Mouse (Mus musculus): ENCODE data around the gene Fcgbp. TPM values are rescaled to one million over a fixed set of nuclear protein-coding genes. Genes with fewer than 3 reads are reported as not detected.
"Not testable (repeated sequence)": the region's sequence is repeated elsewhere in the genome, so short reads cannot be mapped to it uniquely, and the experiment has no call there.

Fcgbp gene
- polyA plus RNA-seq, 3 experiments from 2014 or later: not detected

DNA sequence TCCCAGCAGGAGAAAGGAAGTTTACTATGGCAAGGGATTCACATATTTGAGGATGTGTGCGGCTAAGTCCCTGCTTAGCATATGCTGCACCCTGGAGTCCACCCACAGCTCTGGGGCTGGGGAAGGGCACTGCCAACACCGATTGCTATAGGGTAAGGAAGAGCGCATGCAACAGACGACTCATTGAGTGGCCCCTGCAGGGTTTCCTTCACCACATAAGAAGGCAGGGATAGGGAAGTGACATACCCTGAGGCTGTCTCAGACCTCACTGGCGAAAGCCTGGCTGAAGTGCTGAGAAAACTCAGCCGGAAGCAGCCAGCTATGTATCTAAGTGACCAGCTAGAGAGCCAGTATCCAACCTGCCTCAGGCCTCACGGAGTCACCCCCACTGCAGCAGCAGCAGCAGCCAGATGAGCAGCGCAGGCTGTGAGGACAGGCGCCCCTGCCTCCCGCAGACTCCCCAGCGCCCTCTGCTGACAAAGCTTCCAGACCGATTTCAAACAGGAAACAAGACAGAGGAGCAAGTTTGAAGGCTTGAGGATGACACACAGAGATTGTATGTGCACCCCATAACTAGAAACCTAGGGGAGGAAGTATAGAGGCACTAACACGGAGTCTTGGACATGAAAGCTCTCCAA lies 80.7 kb downstream of the Fcgbp start:
- no peak for ATAC-seq

DNA sequence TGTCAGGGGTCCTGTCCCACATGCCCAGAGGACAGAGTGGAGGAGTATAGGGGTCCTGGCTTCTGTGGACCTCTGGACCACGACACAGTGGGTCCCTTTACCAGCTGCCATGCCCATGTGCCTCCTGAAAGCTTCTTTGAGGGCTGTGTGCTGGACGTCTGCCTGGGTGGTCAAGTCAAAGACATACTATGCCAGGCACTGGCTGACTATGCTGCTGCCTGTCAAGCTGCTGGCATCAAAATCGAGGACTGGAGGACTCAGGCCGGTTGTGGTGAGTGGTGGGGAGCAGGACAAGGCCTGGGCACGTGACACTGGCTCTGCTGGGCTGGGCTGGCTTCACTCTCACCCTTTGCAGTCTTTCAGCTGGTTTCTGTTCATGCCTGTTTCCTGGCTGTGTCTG lies 82.6 kb downstream of the Fcgbp start:
- ATAC-seq: not testable (repeated sequence)

DNA sequence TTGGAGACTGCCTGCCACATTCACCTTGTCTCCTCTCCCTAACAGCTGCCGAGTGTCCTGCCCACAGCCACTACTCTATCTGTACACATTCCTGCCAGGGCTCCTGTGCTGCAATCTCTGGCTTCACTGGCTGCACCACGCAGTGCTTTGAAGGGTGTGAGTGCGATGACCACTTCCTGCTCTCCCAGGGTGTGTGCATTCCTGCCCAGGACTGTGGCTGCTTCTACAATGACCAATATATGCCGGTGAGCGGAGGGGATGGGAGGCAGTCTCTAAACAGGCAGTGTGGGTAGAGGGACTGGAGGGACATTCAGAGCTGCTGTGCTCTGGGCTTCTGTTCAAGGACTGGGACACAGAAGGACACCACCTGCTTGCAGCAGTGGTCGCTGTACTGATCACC lies 88.3 kb downstream of the Fcgbp start:
- ATAC-seq: no peak

DNA sequence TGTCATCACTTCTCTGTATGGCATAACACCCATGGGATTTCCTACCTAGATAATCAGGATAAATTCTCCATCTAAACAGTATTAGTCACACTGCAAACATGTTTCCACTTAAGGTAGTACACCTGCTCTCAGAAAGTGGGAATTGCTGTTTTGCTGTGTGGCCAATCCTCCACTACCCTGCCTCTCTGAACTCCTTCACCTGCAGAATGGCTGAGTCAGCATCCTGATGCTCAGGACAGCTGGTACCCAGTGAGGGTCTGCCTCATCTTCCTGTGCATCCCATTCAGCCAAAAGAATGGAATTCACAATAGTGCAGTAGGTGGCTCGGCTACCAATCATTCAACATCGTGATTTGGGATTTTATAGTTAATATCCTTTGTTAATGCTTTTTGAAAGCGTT lies 88.9 kb downstream of the Fcgbp start:
- ATAC-seq: no peak

- no peak for ATAC-seq
Measured at GRCm38 (mm10) chr7:28161163-28161749, 90.2 kb downstream of the Fcgbp start.

- no peak for ATAC-seq
Measured at GRCm38 (mm10) chr7:28165406-28165805, 94.4 kb downstream of the Fcgbp start.

DNA sequence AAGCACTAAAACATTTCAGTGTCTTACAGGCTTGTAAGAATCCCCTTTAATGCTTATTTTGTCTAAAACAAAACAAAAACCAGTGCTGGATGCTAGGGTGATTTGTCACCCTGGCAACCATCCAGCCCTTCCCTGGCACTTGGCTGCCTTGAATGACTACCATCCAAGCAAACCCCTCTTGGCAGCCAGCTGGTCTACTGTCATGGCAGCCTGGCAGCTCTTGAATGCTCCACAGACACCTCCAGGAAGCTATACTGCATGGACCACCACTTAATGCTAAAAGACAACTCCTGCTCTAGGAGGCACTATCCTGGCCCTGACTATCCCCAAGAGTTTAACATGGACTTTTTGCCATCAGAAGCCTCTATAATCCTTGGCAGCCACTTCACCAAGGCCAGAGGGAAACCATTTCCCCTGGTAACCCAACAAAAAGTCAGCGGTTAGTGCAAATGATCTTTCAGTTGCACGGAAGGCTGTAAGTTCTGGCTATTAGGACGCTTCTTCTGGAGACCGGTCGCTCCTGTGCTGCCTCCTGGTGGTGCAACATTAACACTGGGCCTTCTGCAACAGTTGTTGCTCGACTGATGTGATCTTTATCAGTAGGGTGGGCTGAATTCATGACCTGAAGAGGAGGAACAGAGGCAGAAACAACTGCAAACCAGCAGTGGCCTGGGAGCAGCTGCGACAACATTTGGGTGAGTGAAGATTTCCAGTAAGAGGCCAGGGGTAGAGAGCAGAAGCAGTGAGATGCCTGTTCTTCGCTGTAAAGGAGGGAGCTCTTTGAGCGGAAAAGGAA lies 97.5 kb downstream of the Fcgbp start:
- ATAC-seq: peak; percentile 52

DNA sequence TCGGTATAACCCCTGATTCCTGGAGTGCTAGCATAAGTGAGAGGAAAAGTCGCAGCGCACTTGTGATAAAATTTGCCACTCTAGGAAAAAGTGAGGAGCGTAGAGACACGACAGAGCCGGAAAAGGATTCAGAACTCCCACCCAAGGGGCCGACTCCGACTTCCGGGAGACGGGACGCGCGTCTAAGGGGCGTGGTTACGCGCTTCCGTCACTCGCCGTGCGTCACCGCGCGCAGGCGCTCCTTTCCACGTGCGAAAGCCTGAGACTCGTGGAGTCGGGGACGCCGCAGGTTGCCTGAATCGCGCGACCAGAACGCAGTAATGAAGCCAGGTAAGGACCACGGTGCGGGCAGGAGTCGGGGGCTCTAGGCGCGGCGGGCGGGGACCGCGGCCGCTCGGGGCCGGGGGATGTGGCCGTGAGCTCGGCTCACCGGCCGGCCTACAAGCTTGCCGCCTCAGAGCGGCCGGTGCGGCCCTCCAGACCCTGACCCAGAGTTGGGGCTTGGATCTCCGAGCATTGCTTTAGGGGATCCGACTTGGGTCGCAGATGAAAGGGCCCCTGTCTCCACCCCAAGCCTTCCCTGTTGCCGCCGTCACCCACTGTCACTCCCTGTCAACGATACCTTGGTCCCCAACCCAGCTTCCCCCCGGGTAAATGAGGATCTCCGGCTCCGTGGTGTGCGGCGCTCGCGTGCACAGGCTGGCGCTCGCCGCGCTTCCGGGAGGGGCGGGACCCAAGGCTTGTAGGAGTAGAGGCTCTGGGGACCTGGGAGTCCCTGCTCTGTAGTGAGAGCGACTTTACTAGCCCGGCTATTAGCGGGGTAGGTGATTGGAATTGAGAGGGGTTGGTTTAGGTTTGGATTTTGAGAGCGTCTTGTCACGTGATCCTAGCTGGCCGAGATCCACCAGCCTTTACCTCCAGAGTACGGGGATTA lies 98.7 kb downstream of the Fcgbp start, which contains the start of gene Fbl:
Fbl (plus strand) TSS at position 222 of the 934 bp plus-strand sequence.
- ATAC-seq: peak; percentile 88

Other genes with a start within 250 kb of the Fcgbp start
- gene Zfp59, start 232.6 kb upstream of the Fcgbp start, polyA plus RNA-seq (2017; shearing (Covaris generic)): 1 to 10 TPM; 5.8 to 8.0 (median 6.9) TPM
- gene Zfp607a, start 213.7 kb upstream of the Fcgbp start, polyA plus RNA-seq (2017; shearing (Covaris generic)): 10 to 100 TPM in 1 of 3 experiments, 1 to 10 TPM in 2; 5.8 to 11.0 (median 8.7) TPM
- gene Zfp974, start 141.8 kb upstream of the Fcgbp start, polyA plus RNA-seq (2017; shearing (Covaris generic)): 1 to 10 TPM; 3.5 to 9.8 (median 7.0) TPM
- gene Zfp780b, start 92.1 kb upstream of the Fcgbp start, polyA plus RNA-seq (2017; shearing (Covaris generic)): 10 to 100 TPM; 31.7 to 39.9 (median 33.7) TPM
- gene Zfp850, start 57.1 kb upstream of the Fcgbp start, polyA plus RNA-seq (2017; shearing (Covaris generic)): 1 to 10 TPM; 5.0 to 6.4 (median 5.9) TPM
- gene Psmc4, start 21.1 kb upstream of the Fcgbp start, polyA plus RNA-seq (2017; shearing (Covaris generic)): 100 to 1,000 TPM; 176 to 203 (median 189) TPM
- gene 9530053A07Rik, start 58.2 kb downstream of the Fcgbp start, polyA plus RNA-seq (2017; shearing (Covaris generic)): not detected
- 10 to 100 TPM; 37.8 to 61.3 (median 61.2) TPM for gene Fbl, start 98.5 kb downstream of the Fcgbp start, polyA plus RNA-seq (2017; shearing (Covaris generic))
- gene Dyrk1b, start 108.2 kb downstream of the Fcgbp start, polyA plus RNA-seq (2017; shearing (Covaris generic)): 1 to 10 TPM in 2 of 3 experiments, under 1 TPM in 1; 0.95 to 1.8 (median 1.3) TPM
- gene Eid2, start 196.6 kb downstream of the Fcgbp start, polyA plus RNA-seq (2017; shearing (Covaris generic)): under 1 TPM; 0.25 to 0.84 (median 0.81) TPM
- 1 to 10 TPM in 1 of 3 experiments, under 1 TPM in 2; 0.34 to 1.7 (median 0.44) TPM for gene Eid2b, start 206.5 kb downstream of the Fcgbp start, polyA plus RNA-seq (2017; shearing (Covaris generic))
- not detected for gene Selenov, start 219.9 kb downstream of the Fcgbp start, polyA plus RNA-seq (2017; shearing (Covaris generic))
- not detected for gene Dll3, start 231.0 kb downstream of the Fcgbp start, polyA plus RNA-seq (2017; shearing (Covaris generic))
- 10 to 100 TPM; 27.6 to 39.1 (median 36.4) TPM for gene Timm50, start 240.8 kb downstream of the Fcgbp start, polyA plus RNA-seq (2017; shearing (Covaris generic))

Data from inflammation-experienced regulatory T-cells, adult 6 months (primary cell).